Mouse (Mus musculus) erythroblast, embryonic 14.5 days (primary cell): Measurements from ENCODE around the gene Fez2.

Experiments
- GATA1 ChIP-seq: IDR thresholded peaks from 2 replicates; pipeline ENCODE4 v1.6.1; 2012; ENCODE audit warnings: low read length, inconsistent platforms, mixed read lengths
- TAL1 ChIP-seq: IDR thresholded peaks from 3 replicates; pipeline ENCODE4 v1.6.1; 2012; ENCODE audit warnings: low read length, inconsistent platforms, mixed read lengths

DNA sequence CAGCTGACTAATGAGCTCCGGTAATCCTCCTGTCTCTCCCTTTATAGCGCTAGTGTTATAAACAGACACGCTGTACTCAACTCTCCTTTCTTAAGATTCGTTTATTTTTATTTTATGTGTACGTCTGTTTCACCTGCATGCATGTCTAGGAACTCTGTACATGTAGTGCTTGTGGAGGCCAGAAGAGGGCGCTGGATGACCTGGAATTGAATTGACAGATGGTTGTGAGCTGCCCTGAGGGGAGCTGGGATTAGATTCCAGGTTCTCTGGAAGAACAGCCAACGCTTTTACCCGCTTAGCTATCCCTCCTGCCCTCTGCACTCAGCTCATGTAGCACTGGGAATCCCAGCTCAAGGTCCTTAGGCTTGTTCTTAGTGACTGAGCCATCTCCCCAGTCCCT, 42.2 kb upstream of the Fez2 start:
- TF ChIP-seq TAL1 (no peak), GATA1 (no peak)
